Mouse (Mus musculus): ENCODE data around the gene Phf24. TPM values are rescaled to one million over a fixed set of nuclear protein-coding genes. Genes with fewer than 3 reads are reported as not detected.
"Not testable (repeated sequence)": the region's sequence is repeated elsewhere in the genome, so short reads cannot be mapped to it uniquely, and the experiment has no call there.

Gene Phf24
- total RNA-seq, 2 experiments from 2014 or later, result 162 to 167 TPM

- DNase-seq (ENCODE audit: low spot score in 2 of 2), result no peak
These were observed 32.7 kb downstream of the Phf24 start for GRCm38 (mm10) chr4:42949051-42949675.

- DNase-seq (ENCODE audit: low spot score in 2 of 2), result peak; percentile 99
These were observed 33.2 kb downstream of the Phf24 start, which contains the start of gene Dnajb5 for GRCm38 (mm10) chr4:42949676-42950051. Gene Dnajb5, plus strand, starts transcription at chr4:42949814.

- peak; percentile 80 to 91 for DNase-seq (ENCODE audit: low spot score in 2 of 2)
These were observed 33.7 kb downstream of the Phf24 start for GRCm38 (mm10) chr4:42950065-42950558.

DNA sequence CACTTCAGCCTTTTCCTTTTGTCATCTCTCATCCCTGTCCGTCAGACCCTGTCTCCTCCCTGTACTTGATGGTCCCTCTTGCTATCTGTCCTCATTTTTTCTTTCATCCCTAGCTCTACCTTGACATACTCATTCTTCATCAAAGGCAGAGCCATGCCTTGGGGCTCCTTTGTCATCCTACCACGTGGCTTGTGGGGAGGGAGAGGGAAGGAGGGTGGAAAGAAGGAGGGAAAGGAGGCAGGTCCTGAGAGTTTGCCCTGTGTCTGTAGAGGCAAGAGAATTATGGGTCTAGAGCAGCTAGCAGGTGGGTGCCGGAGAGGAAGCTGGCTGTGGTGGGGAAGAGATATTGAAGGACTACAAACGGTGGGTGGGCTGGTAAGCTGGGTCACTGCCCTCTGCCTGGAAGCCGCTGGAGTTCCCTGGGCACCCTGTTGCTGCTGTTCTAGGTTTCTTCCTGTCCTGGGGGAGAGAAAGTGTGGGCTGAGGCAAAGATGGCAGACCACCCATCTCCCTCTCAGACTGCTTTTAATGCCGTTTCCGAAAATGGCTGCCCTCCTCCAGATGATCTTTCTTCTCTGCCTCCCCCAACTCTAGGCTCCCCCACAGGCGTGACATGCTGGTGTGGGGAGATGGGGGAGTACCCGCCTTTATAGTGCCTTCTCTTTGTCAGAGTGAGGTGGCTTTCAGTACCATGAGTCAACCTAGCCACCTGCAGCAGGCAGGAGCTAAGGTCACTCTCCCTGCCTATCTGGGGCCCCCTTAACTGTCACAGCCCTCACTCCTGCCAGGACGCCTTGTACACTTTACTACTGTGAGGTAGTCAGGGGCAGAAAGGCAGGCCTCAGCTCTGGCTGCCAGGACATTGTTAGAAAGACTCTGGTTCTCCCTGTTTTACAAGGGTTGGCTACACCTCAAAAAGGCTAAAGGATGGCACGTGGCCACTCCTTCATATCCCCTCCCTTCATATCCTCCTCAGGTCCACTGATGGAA, 35.0 kb downstream of the Phf24 start:
- DNase-seq (ENCODE audit: low spot score in 2 of 2), result peak in 1 of 2 experiments; percentile 17

DNA sequence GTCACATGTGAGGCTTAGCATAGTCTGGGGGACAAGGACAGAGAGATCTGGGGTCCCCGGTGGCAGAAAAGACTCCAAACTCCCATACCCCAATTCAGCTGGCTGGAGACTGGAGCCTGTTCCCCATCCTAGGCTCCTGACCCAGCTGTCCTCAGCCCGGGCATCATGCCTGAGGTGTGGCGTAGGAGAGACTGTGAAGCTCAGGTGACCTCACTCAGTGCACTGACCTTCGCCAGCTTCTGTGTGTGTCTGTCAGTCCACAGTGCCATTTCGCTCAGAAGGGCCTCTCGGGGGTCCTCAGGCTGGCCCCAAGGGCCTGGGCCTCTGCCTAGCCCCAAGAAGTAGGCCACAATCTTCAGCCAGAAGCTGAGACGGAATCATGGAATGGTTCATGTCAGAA, 36.1 kb downstream of the Phf24 start:
- DNase-seq (ENCODE audit: low spot score in 2 of 2), result peak in 1 of 2 experiments; percentile 18

DNA sequence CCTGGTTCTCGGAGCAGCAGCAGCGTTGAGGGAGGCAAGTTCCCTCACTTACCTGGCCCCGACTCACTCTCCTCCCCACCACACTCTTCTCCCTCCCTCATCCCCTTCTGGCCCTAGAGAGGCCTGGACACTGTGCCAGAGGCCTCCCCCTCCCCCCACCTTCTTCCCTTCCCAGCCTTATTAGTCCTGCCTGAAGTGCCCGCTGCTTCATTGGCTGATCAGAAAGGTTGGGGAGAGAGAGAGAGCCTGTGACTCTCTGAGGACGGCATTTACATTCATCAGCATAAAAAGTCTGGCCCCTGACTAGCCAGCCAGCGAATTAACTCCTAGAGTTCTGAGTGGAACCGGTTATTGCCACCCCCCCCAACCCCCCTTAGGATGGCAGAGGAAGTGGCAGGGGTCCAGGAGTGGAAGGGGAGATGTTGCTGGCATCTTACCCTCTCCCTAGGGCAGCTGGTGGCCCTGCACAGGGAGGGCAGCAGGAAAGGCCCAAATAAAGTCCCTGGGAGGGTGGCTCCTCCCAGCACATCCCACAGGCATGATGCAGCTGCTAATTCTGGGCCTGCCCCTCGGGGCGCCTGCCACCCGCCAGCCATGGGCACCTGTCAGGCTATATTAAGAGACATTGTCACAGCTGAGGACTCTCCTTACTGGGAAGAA, 37.1 kb downstream of the Phf24 start:
- peak; percentile 13 to 47 for DNase-seq (ENCODE audit: low spot score in 2 of 2)

DNA sequence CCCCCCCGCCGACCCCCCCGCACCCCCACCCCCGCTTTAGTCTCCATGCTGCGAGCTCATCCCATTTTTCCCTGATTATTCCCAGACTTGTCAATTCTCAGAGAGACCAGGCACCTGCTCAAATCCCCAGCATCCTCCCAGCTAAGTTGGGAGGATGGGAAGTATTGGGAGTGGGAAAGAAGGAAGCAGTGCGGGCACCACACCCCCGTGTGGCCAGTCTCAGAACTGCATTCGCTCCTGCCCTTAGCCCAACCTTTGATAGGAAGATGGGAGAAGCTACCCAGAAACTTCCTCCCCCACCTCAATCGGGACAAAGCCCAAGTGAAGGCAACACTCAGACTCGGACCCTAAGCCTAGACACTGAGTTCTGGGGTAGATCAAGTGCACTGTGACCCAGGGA, 37.8 kb downstream of the Phf24 start:
- peak; percentile 70 to 90 for DNase-seq (ENCODE audit: low spot score in 2 of 2)

DNA sequence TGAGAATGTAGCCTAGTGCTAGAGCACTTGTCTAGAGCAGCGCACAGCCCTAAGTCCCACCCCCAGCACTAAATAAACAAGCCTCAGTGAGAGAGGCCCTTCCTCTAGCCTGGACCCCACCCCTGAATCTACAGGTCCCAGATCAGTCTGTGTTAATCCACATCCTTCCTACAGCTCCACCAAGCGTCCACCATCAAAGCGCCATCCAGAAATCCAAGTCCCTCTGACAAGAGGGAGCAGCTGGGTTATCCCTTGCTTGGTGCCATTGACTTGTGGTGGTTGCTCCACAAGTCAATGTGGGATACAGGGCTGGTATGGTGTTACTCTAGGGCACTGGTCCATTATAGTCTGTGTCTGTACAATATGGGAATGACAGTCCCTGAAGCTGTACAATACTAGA, 38.7 kb downstream of the Phf24 start:
- no peak for DNase-seq (ENCODE audit: low spot score in 2 of 2)

DNA sequence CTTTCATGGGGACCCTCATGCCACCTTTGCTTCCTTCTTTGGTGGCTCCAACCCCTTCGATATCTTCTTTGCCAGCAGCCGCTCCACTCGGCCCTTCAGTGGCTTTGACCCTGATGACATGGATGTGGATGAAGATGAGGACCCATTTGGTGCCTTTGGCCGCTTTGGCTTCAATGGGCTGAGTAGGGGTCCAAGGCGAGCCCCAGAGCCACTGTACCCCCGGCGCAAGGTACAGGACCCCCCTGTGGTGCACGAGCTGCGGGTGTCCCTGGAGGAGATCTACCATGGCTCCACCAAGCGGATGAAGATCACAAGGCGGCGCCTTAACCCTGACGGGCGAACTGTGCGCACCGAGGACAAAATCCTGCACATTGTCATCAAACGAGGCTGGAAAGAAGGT, 40.1 kb downstream of the Phf24 start:
- DNase-seq (ENCODE audit: low spot score in 2 of 2), result no peak

DNA sequence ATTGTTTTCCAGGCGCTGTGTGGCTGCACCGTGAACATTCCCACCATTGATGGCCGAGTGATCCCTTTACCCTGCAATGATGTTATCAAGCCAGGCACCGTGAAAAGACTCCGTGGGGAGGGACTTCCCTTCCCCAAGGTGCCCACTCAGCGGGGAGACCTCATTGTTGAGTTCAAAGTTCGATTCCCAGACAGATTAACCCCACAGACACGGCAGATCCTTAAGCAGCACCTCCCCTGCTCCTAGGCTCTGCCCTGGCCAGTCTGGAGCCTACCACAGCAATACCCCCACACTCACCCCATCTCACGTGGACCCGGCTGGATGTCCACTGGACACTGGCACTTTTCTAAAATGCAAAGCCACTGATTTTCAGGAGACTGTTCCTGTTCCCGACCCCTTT, 40.8 kb downstream of the Phf24 start:
- DNase-seq (ENCODE audit: low spot score in 2 of 2), result no peak

DNA sequence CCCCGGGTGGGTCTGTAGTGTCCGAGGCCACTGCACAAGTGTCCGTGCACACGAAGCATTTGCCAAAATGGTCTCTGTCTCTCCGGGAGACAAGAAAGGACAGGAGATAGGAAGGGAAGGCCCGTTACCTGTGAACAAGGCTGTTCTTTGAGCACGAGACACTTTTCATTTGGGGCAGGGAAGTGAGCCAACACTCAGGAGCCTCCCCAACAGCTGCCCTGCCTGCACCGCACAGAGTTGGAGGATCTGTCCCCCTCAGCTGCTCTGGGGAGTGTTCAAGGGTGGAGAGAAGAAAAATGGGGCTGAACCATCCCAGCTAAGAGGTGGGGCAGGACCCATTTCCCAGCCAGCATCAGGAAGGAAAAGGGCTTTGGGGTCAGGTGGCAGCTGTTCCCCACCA, 41.5 kb downstream of the Phf24 start:
- DNase-seq (ENCODE audit: low spot score in 2 of 2), result no peak

DNA sequence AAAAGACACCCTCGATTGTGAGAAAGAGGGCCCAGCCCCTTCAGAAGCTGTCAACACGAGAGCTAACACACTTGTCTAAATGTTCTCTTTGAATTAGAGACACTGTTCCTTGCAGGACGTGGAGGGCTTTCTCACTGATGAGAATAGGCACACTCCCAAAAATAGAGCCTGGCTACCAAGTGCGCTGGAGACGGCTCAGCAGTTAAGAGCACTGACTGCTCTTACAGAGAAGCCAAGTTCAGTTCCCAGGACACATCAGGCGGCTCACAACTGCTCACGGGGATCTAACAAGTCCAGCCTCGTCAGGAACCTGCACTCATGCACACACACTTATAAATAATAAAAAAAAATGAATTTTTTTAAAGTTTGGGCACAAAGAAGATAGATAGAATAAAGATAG, 42.5 kb downstream of the Phf24 start:
- no peak for DNase-seq (ENCODE audit: low spot score in 2 of 2)

- no peak for DNase-seq (ENCODE audit: low spot score in 2 of 2)
These were observed 42.9 kb downstream of the Phf24 start for GRCm38 (mm10) chr4:42959382-42959781.

DNA sequence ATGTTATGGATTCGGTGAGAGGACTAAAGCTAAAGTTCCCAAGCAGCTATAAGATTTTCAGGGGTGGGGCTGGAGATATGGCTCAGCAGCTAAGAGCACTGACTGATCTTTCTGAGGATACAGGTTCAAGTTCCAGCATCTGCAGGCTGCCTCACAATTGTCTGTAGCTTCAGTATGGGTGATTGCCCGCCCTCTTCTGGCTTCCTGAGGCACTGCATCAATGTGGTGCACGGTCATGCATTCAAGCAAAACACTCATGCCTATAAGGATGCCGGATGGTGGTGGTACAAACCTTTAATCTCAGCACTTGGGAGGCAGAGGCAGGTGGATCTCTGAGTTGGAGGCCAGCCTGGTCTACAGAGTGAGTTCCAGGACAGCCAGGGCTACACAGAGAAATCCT, 45.1 kb downstream of the Phf24 start:
- DNase-seq (ENCODE audit: low spot score in 2 of 2), result peak; percentile 50 to 84

- DNase-seq (ENCODE audit: low spot score in 2 of 2), result no peak
These were observed 47.0 kb downstream of the Phf24 start for GRCm38 (mm10) chr4:42963480-42963879.

DNA sequence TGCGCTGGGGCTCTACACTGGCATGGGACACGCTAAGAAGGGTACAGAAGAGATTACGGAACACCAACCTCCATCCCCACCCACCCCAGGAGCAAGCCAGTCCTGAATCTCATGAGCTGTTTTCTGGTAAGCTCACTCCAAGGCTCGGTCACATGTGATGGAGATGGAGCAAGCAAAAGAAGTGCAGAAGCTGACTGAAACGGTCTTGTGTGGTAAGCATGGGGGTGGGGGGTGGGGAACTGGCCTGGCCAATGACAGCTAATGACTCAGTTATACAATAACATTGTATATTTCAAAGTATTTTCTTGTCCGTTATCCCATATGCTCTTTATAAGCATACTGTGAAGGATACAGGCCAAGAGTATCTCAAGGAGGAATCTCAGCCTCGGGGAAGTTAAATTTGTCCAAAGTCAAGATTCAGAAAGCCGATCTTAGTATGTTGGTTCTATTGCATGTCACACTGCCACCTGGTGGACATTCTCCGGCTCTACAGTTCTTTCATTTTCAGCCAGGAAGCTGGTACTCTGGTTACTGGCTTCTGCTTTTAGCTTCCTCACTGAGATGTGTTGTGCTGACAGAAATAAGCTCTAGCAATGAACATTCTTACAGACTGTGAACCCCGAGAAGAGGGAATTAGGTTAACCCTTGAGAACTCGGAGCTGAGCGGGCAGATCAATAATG, 48.7 kb downstream of the Phf24 start:
- DNase-seq (ENCODE audit: low spot score in 2 of 2), result peak in 1 of 2 experiments; percentile 75

GRCm38 (mm10) chr4:42969304-42969703, 52.8 kb downstream of the Phf24 start, which contains the start of gene 1700022I11Rik:
Gene 1700022I11Rik, plus strand, starts transcription at chr4:42969604.
- DNase-seq (ENCODE audit: low spot score in 2 of 2), result no peak

GRCm38 (mm10) chr4:42972952-42973351, 56.5 kb downstream of the Phf24 start:
- DNase-seq (ENCODE audit: low spot score in 2 of 2), result no peak

GRCm38 (mm10) chr4:42973868-42974267, 57.4 kb downstream of the Phf24 start:
- no peak for DNase-seq (ENCODE audit: low spot score in 2 of 2)

- DNase-seq (ENCODE audit: low spot score in 2 of 2), result no peak
These were observed 61.6 kb downstream of the Phf24 start for GRCm38 (mm10) chr4:42978062-42978461.

DNA sequence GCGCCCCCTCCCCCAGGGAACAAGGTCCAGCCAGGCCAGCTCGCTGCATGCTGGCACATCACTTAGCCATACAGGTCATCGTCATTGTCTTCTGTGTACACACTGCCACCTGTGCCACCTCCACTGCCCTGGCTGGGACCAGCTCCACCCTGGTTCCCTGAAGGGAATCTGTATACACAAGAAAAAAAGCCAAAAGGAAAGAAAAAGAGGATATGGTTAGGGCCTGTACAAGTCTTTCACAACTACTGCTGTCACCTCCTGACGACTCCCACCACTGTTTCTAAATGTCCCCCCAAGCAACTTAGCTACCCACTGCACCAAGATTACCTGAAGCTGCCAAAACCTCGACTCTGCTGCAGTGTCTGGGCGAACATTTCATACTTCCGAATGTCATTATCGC, 64.0 kb downstream of the Phf24 start:
- not testable (repeated sequence) for DNase-seq (ENCODE audit: low spot score in 2 of 2)

Data from layer of hippocampus, adult 18-20 months (tissue).